Mouse (Mus musculus): Measurements from ENCODE around the gene Fam205c. TPM values are rescaled to one million over a fixed set of nuclear protein-coding genes. Genes with fewer than 3 reads are reported as not detected.

Gene Fam205c
- total and polyA plus RNA-seq, 3 experiments: 0.14 to 9.8 (median 8.3) TPM

- intact Hi-C loops (cut with DNase I): no loop called here
- Histone ChIP-seq H3K27me3 (ENCODE audit: control insufficient read depth, insufficient read depth, low read length) (no peaks in the 10 kb centered on the region), H3K9ac (ENCODE audit: low read depth, low read length) (no peak overlapping the region), H3K27ac (no peak overlapping the region), H3K4me3 (no peak overlapping the region), H3K36me3 (ENCODE audit: control insufficient read depth, insufficient read depth, low read length) (no peaks in the 10 kb centered on the region), H3K79me2 (replicated peaks; ENCODE audit: control insufficient read depth, insufficient read depth, low read length) (no peaks in the 10 kb centered on the region), H3K4me1 (ENCODE audit: control insufficient read depth, insufficient read depth, low read length) (no peaks in the 10 kb centered on the region)
- no peak for TF ChIP-seq POLR2A (IDR thresholded peaks at IDR 0.05; ENCODE audit: insufficient read depth, low read depth, low read length)
- TF ChIP-seq CTCF (IDR thresholded peaks at IDR 0.05): no peak
- no peak for TF ChIP-seq EP300 (IDR thresholded peaks at IDR 0.05; ENCODE audit: insufficient read depth, low read depth, low read length)
- DNase-seq: no peak
- 65% methylated on average over 7 of the region's 7 CpGs for WGBS
These were observed 17.1 kb upstream of the Fam205c start for GRCm38 (mm10) chr4:42891176-42891575.

- Histone ChIP-seq H3K79me2 (replicated peaks; ENCODE audit: control insufficient read depth, insufficient read depth, low read length) (no peaks in the 10 kb centered on the region), H3K36me3 (ENCODE audit: control insufficient read depth, insufficient read depth, low read length) (no peaks in the 10 kb centered on the region), H3K4me3 (no peak overlapping the region), H3K9ac (ENCODE audit: low read depth, low read length) (no peak overlapping the region), H3K4me1 (ENCODE audit: control insufficient read depth, insufficient read depth, low read length) (no peaks in the 10 kb centered on the region), H3K27ac (no peak overlapping the region), H3K27me3 (ENCODE audit: control insufficient read depth, insufficient read depth, low read length) (no peaks in the 10 kb centered on the region)
- intact Hi-C loops (cut with DNase I): no loop called here
- TF ChIP-seq CTCF (IDR thresholded peaks at IDR 0.05) (no peak), POLR2A (IDR thresholded peaks at IDR 0.05; ENCODE audit: insufficient read depth, low read depth, low read length) (no peak), EP300 (IDR thresholded peaks at IDR 0.05; ENCODE audit: insufficient read depth, low read depth, low read length) (no peak)
- no peak for DNase-seq
- WGBS: 89% methylated on average over 6 of the region's 6 CpGs
These were observed 14.8 kb upstream of the Fam205c start for GRCm38 (mm10) chr4:42888806-42889205.

- H3K27me3 ChIP-seq (ENCODE audit: control insufficient read depth, insufficient read depth, low read length): no peaks in the 10 kb centered on the region
- H3K9ac ChIP-seq (ENCODE audit: low read depth, low read length): no peak overlapping the region
- WGBS: 83% methylated on average over 6 of the region's 6 CpGs
- H3K27ac ChIP-seq: no peak overlapping the region
- intact Hi-C loops (cut with DNase I): no loop called here
- no peak for TF ChIP-seq POLR2A (IDR thresholded peaks at IDR 0.05; ENCODE audit: insufficient read depth, low read depth, low read length)
- TF ChIP-seq CTCF (IDR thresholded peaks at IDR 0.05): no peak
- no peaks in the 10 kb centered on the region for H3K79me2 ChIP-seq (replicated peaks; ENCODE audit: control insufficient read depth, insufficient read depth, low read length)
- H3K4me3 ChIP-seq: no peak overlapping the region
- no peak for DNase-seq
- H3K4me1 ChIP-seq (ENCODE audit: control insufficient read depth, insufficient read depth, low read length): no peaks in the 10 kb centered on the region
- no peaks in the 10 kb centered on the region for H3K36me3 ChIP-seq (ENCODE audit: control insufficient read depth, insufficient read depth, low read length)
These were observed 12.9 kb upstream of the Fam205c start for GRCm38 (mm10) chr4:42886926-42887325.

GRCm38 (mm10) chr4:42880677-42880948, 6.6 kb upstream of the Fam205c start:
- intact Hi-C loops (cut with DNase I): no loop called here
- no peak overlapping the region for H3K27ac ChIP-seq
- no peaks in the 10 kb centered on the region for H3K79me2 ChIP-seq (replicated peaks; ENCODE audit: control insufficient read depth, insufficient read depth, low read length)
- DNase-seq: no peak
- no peak overlapping the region for H3K4me3 ChIP-seq
- no peak overlapping the region for H3K9ac ChIP-seq (ENCODE audit: low read depth, low read length)
- 43% methylated on average over 1 of the region's 1 CpGs for WGBS
- H3K27me3 ChIP-seq (ENCODE audit: control insufficient read depth, insufficient read depth, low read length): no peaks in the 10 kb centered on the region
- no peaks in the 10 kb centered on the region for H3K36me3 ChIP-seq (ENCODE audit: control insufficient read depth, insufficient read depth, low read length)
- H3K4me1 ChIP-seq (ENCODE audit: control insufficient read depth, insufficient read depth, low read length): no peaks in the 10 kb centered on the region
- TF ChIP-seq POLR2A (IDR thresholded peaks at IDR 0.05; ENCODE audit: insufficient read depth, low read depth, low read length): no peak
- TF ChIP-seq EP300 (IDR thresholded peaks at IDR 0.05; ENCODE audit: insufficient read depth, low read depth, low read length): no peak
- TF ChIP-seq CTCF (IDR thresholded peaks at IDR 0.05): no peak

- Histone ChIP-seq H3K27me3 (ENCODE audit: control insufficient read depth, insufficient read depth, low read length) (no peaks in the 10 kb centered on the region), H3K4me3 (no peak overlapping the region), H3K79me2 (replicated peaks; ENCODE audit: control insufficient read depth, insufficient read depth, low read length) (no peaks in the 10 kb centered on the region), H3K27ac (no peak overlapping the region), H3K4me1 (ENCODE audit: control insufficient read depth, insufficient read depth, low read length) (no peaks in the 10 kb centered on the region), H3K36me3 (ENCODE audit: control insufficient read depth, insufficient read depth, low read length) (no peaks in the 10 kb centered on the region), H3K9ac (ENCODE audit: low read depth, low read length) (no peak overlapping the region)
- intact Hi-C loops (cut with DNase I): loop anchor here (5.0 kb wide), 1 partner anchor 37 kb away; the partner anchor contains the start of gene Phf24
- no peak for DNase-seq
- TF ChIP-seq CTCF (IDR thresholded peaks at IDR 0.05) (no peak), POLR2A (IDR thresholded peaks at IDR 0.05; ENCODE audit: insufficient read depth, low read depth, low read length) (no peak), EP300 (IDR thresholded peaks at IDR 0.05; ENCODE audit: insufficient read depth, low read depth, low read length) (no peak)
- WGBS: 53% methylated on average over 16 of the region's 16 CpGs
These were observed 6.0 kb upstream of the Fam205c start for GRCm38 (mm10) chr4:42879829-42880676.

- Histone ChIP-seq H3K27me3 (ENCODE audit: control insufficient read depth, insufficient read depth, low read length) (no peaks in the 10 kb centered on the region), H3K4me3 (no peak overlapping the region), H3K36me3 (ENCODE audit: control insufficient read depth, insufficient read depth, low read length) (no peaks in the 10 kb centered on the region), H3K9ac (ENCODE audit: low read depth, low read length) (no peak overlapping the region), H3K27ac (no peak overlapping the region), H3K4me1 (ENCODE audit: control insufficient read depth, insufficient read depth, low read length) (no peaks in the 10 kb centered on the region), H3K79me2 (replicated peaks; ENCODE audit: control insufficient read depth, insufficient read depth, low read length) (no peaks in the 10 kb centered on the region)
- DNase-seq: no peak
- WGBS: 72% methylated on average over 2 of the region's 2 CpGs
- intact Hi-C loops (cut with DNase I): loop anchor here (1.0 to 5.0 kb wide), 3 partner anchors 40 to 88 kb away; partner anchors contain the start of gene Phf24
- TF ChIP-seq POLR2A (IDR thresholded peaks at IDR 0.05; ENCODE audit: insufficient read depth, low read depth, low read length) (no peak), EP300 (IDR thresholded peaks at IDR 0.05; ENCODE audit: insufficient read depth, low read depth, low read length) (no peak), CTCF (IDR thresholded peaks at IDR 0.05) (no peak)
These were observed 3.6 kb upstream of the Fam205c start for GRCm38 (mm10) chr4:42877657-42878056.

Data from heart, adult 2 months (tissue).